Mouse (Mus musculus): ENCODE measurements around the gene Dnajb5. TPM values are rescaled to one million over a fixed set of nuclear protein-coding genes. Genes with fewer than 3 reads are reported as not detected.
"Not testable (repeated sequence)": the region's sequence is repeated elsewhere in the genome, so short reads cannot be mapped to it uniquely, and the experiment has no call there.

Gene Dnajb5
- polyA plus RNA-seq, 1 experiment from 2014 or later, result 51.0 TPM

DNA sequence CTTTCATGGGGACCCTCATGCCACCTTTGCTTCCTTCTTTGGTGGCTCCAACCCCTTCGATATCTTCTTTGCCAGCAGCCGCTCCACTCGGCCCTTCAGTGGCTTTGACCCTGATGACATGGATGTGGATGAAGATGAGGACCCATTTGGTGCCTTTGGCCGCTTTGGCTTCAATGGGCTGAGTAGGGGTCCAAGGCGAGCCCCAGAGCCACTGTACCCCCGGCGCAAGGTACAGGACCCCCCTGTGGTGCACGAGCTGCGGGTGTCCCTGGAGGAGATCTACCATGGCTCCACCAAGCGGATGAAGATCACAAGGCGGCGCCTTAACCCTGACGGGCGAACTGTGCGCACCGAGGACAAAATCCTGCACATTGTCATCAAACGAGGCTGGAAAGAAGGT is 7.0 kb downstream of the Dnajb5 start:
- Histone ChIP-seq H3K4me2 (no peak overlapping the region), H3K4me3 (no peak overlapping the region), H3K9ac (no peak overlapping the region), H3K4me1 (replicated peaks) (peaks cover 37% of the 10 kb centered on the region), H3K27ac (no peak overlapping the region), H3K9me3 (no peaks in the 10 kb centered on the region), H3K27me3 (no peaks in the 10 kb centered on the region), H3K36me3 (peaks cover 53% of the 10 kb centered on the region)
- 95% methylated on average over 17 of the region's 17 CpGs for WGBS
- no peak for ATAC-seq (ENCODE audit: low FRiP score)

DNA sequence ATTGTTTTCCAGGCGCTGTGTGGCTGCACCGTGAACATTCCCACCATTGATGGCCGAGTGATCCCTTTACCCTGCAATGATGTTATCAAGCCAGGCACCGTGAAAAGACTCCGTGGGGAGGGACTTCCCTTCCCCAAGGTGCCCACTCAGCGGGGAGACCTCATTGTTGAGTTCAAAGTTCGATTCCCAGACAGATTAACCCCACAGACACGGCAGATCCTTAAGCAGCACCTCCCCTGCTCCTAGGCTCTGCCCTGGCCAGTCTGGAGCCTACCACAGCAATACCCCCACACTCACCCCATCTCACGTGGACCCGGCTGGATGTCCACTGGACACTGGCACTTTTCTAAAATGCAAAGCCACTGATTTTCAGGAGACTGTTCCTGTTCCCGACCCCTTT is 7.7 kb downstream of the Dnajb5 start:
- no peak overlapping the region for H3K4me3 ChIP-seq
- peaks cover 53% of the 10 kb centered on the region for H3K36me3 ChIP-seq
- H3K9ac ChIP-seq, result no peak overlapping the region
- ATAC-seq (ENCODE audit: low FRiP score), result no peak
- 80% methylated on average over 11 of the region's 11 CpGs for WGBS
- peaks cover 30% of the 10 kb centered on the region for H3K4me1 ChIP-seq (replicated peaks)
- H3K9me3 ChIP-seq, result no peaks in the 10 kb centered on the region
- no peak overlapping the region for H3K27ac ChIP-seq
- no peaks in the 10 kb centered on the region for H3K27me3 ChIP-seq
- no peak overlapping the region for H3K4me2 ChIP-seq

DNA sequence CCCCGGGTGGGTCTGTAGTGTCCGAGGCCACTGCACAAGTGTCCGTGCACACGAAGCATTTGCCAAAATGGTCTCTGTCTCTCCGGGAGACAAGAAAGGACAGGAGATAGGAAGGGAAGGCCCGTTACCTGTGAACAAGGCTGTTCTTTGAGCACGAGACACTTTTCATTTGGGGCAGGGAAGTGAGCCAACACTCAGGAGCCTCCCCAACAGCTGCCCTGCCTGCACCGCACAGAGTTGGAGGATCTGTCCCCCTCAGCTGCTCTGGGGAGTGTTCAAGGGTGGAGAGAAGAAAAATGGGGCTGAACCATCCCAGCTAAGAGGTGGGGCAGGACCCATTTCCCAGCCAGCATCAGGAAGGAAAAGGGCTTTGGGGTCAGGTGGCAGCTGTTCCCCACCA is 8.4 kb downstream of the Dnajb5 start:
- no peak for ATAC-seq (ENCODE audit: low FRiP score)
- Histone ChIP-seq H3K27me3 (no peaks in the 10 kb centered on the region), H3K4me1 (replicated peaks) (peaks cover 23% of the 10 kb centered on the region), H3K4me3 (no peak overlapping the region), H3K4me2 (no peak overlapping the region), H3K9me3 (no peaks in the 10 kb centered on the region), H3K9ac (no peak overlapping the region), H3K27ac (no peak overlapping the region), H3K36me3 (peaks cover 53% of the 10 kb centered on the region)
- WGBS, result 89% methylated on average over 8 of the region's 8 CpGs

DNA sequence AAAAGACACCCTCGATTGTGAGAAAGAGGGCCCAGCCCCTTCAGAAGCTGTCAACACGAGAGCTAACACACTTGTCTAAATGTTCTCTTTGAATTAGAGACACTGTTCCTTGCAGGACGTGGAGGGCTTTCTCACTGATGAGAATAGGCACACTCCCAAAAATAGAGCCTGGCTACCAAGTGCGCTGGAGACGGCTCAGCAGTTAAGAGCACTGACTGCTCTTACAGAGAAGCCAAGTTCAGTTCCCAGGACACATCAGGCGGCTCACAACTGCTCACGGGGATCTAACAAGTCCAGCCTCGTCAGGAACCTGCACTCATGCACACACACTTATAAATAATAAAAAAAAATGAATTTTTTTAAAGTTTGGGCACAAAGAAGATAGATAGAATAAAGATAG is 9.3 kb downstream of the Dnajb5 start:
- no peak overlapping the region for H3K4me2 ChIP-seq
- H3K36me3 ChIP-seq, result peaks cover 49% of the 10 kb centered on the region
- H3K27ac ChIP-seq, result no peak overlapping the region
- H3K9ac ChIP-seq, result no peak overlapping the region
- ATAC-seq (ENCODE audit: low FRiP score), result no peak
- H3K27me3 ChIP-seq, result no peaks in the 10 kb centered on the region
- H3K4me1 ChIP-seq (replicated peaks), result peaks cover 14% of the 10 kb centered on the region
- H3K9me3 ChIP-seq, result no peaks in the 10 kb centered on the region
- H3K4me3 ChIP-seq, result no peak overlapping the region
- WGBS, result 81% methylated on average over 8 of the region's 8 CpGs

DNA sequence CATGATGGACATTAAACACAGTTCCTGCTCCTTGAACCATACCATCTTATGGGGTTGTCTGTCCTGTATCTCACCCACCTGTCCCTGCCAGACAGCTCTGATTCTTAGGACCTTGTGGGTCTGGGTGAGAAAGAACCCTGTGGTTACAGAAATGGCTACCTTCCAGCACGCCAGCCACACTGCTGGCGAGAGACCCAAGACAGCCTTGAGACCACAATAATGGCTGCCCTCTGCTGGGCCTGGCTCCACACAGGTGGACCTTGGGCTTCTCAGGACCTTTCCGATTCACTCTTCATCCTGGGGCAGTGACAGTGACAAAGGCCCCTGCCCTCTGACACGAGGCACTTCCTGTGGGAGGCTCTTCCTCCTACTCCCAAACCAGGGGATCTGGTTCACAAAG is 9.8 kb downstream of the Dnajb5 start:
- Histone ChIP-seq H3K4me2 (no peak overlapping the region), H3K9ac (no peak overlapping the region), H3K27ac (0 out of 2 replicates have a peak overlapping the region, but pooled peaks have one; percentile 40), H3K4me1 (replicated peaks) (peaks cover 9% of the 10 kb centered on the region), H3K9me3 (no peaks in the 10 kb centered on the region), H3K36me3 (peaks cover 49% of the 10 kb centered on the region), H3K27me3 (0 out of 2 replicates have a peak, but pooled peaks cover under 1% of the 10 kb centered on the region), H3K4me3 (no peak overlapping the region)
- ATAC-seq (ENCODE audit: low FRiP score), result no peak
- 72% methylated on average over 4 of the region's 4 CpGs for whole genome bisulfite sequencing

DNA sequence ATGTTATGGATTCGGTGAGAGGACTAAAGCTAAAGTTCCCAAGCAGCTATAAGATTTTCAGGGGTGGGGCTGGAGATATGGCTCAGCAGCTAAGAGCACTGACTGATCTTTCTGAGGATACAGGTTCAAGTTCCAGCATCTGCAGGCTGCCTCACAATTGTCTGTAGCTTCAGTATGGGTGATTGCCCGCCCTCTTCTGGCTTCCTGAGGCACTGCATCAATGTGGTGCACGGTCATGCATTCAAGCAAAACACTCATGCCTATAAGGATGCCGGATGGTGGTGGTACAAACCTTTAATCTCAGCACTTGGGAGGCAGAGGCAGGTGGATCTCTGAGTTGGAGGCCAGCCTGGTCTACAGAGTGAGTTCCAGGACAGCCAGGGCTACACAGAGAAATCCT is 12.0 kb downstream of the Dnajb5 start:
- WGBS, result 31% methylated on average over 4 of the region's 4 CpGs
- Histone ChIP-seq H3K36me3 (peaks cover 30% of the 10 kb centered on the region), H3K4me1 (replicated peaks) (peaks cover 4% of the 10 kb centered on the region; the same call in 1 of the 2 replicates), H3K9me3 (no peaks in the 10 kb centered on the region), H3K4me2 (no peak overlapping the region), H3K27me3 (0 out of 2 replicates have a peak, but pooled peaks cover 2% of the 10 kb centered on the region), H3K9ac (no peak overlapping the region), H3K4me3 (no peak overlapping the region), H3K27ac (no peak overlapping the region)
- ATAC-seq (ENCODE audit: low FRiP score), result no peak

DNA sequence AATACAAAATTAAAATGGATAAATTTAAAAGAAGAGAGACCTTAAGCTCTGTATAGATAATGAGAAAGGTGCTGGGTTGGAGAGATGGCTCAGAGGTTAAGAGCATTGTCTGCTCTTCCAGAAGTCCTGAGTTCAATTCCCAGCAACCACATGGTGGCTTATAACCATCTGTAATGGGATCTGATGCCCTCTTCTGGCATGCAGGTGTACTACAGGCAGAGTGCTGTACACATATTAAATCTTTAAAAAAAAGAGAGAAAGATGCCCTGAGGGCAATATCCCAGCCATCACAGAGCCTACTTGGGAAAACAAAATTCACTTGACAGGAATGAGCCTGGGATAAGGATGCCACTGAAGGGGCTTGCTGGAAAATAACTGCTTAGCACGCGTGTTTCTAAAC is 13.9 kb downstream of the Dnajb5 start:
- Histone ChIP-seq H3K9me3 (no peaks in the 10 kb centered on the region), H3K4me2 (no peak overlapping the region), H3K9ac (no peak overlapping the region), H3K27me3 (0 out of 2 replicates have a peak, but pooled peaks cover 2% of the 10 kb centered on the region), H3K27ac (no peak overlapping the region), H3K4me3 (no peak overlapping the region), H3K36me3 (peaks cover 11% of the 10 kb centered on the region), H3K4me1 (replicated peaks) (peaks cover 4% of the 10 kb centered on the region; the same call in 1 of the 2 replicates)
- no peak for ATAC-seq (ENCODE audit: low FRiP score)
- 96% methylated on average over 2 of the region's 2 CpGs for WGBS

DNA sequence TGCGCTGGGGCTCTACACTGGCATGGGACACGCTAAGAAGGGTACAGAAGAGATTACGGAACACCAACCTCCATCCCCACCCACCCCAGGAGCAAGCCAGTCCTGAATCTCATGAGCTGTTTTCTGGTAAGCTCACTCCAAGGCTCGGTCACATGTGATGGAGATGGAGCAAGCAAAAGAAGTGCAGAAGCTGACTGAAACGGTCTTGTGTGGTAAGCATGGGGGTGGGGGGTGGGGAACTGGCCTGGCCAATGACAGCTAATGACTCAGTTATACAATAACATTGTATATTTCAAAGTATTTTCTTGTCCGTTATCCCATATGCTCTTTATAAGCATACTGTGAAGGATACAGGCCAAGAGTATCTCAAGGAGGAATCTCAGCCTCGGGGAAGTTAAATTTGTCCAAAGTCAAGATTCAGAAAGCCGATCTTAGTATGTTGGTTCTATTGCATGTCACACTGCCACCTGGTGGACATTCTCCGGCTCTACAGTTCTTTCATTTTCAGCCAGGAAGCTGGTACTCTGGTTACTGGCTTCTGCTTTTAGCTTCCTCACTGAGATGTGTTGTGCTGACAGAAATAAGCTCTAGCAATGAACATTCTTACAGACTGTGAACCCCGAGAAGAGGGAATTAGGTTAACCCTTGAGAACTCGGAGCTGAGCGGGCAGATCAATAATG is 15.6 kb downstream of the Dnajb5 start:
- WGBS, result 14% methylated on average over 12 of the region's 12 CpGs

DNA sequence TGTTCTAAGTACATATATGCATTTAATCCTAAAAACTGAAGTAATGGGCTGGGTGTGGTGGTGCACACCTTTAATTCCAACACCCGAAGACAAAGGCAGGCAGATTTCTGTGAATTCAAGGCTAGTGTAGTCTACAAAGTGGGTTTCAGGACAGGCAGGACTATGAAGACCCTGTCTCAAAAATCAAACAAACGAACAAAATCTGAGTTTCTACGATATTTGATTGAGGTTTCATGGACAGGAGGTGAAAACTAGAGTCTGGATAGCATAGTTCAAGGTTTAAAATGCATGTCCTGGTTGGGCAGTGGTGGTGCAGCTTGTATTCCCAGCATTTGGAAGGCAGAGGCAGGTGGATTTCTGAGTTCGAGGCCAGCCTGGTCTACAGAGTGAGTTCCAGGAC is 19.7 kb downstream of the Dnajb5 start, which contains the start of gene 1700022I11Rik:
1700022I11Rik (plus strand) TSS at position 301 of the 400 bp plus-strand sequence.
- H3K9me3 ChIP-seq, result no peaks in the 10 kb centered on the region

More for the DNA sequence above, 15.6 kb downstream of the Dnajb5 start:
- H3K4me1 ChIP-seq (replicated peaks), result peaks cover 4% of the 10 kb centered on the region; the same call in 1 of the 2 replicates
- no peak overlapping the region for H3K27ac ChIP-seq
- 0 out of 2 replicates have a peak, but pooled peaks cover 2% of the 10 kb centered on the region for H3K27me3 ChIP-seq
- H3K4me3 ChIP-seq, result no peak overlapping the region
- no peaks in the 10 kb centered on the region for H3K9me3 ChIP-seq
- H3K9ac ChIP-seq, result 0 out of 2 replicates have a peak overlapping the region, but pooled peaks have one; percentile 39
- H3K36me3 ChIP-seq, result no peaks in the 10 kb centered on the region
- peak overlapping the region; percentile 36 for H3K4me2 ChIP-seq
- peak; percentile 44; the same call in 1 of the 2 replicates for ATAC-seq (ENCODE audit: low FRiP score)

DNA sequence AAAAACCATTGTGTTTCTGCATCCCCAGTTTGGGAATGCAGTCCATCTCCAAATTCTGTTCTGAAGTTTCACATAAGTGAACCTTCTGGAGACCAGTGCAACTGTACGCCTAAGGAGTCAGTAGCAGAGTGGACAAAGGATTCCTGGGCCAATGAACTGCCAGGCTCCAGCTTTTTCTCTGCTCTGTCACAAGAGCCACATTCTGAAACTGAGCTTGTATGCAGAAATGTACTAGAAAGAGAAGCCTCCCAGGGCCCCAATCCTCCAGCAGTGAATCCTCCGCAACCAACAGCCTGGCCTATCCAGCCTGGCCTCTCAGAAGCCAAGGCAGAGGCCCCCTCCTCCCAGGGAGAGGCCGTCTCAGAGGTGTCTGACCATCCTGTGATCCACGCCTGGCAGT is 23.3 kb downstream of the Dnajb5 start:
- ATAC-seq (ENCODE audit: low FRiP score), result no peak
- no peaks in the 10 kb centered on the region for H3K27me3 ChIP-seq
- no peak overlapping the region for H3K27ac ChIP-seq
- H3K4me1 ChIP-seq (replicated peaks), result no peaks in the 10 kb centered on the region
- peaks cover 6% of the 10 kb centered on the region for H3K36me3 ChIP-seq
- H3K4me2 ChIP-seq, result no peak overlapping the region
- no peaks in the 10 kb centered on the region for H3K9me3 ChIP-seq
- no peak overlapping the region for H3K4me3 ChIP-seq
- WGBS, result 88% methylated on average over 4 of the region's 4 CpGs
- no peak overlapping the region for H3K9ac ChIP-seq

More for the DNA sequence above, 19.7 kb downstream of the Dnajb5 start, which contains the start of gene 1700022I11Rik:
- no peak within 1 kb of the TSS for H3K27ac ChIP-seq
- H3K27me3 ChIP-seq, result 0 out of 2 replicates have a peak, but pooled peaks cover 2% of the 10 kb centered on the region
- ATAC-seq (ENCODE audit: low FRiP score), result no peak
- no peak within 1 kb of the TSS for H3K4me3 ChIP-seq
- H3K4me1 ChIP-seq (replicated peaks), result peaks cover 4% of the 10 kb centered on the region; the same call in 1 of the 2 replicates
- no peaks in the 10 kb centered on the region; the same call in 1 of the 2 replicates for H3K36me3 ChIP-seq
- no peak within 1 kb of the TSS for H3K4me2 ChIP-seq
- H3K9ac ChIP-seq, result no peak within 1 kb of the TSS
- 94% methylated on average over 4 of the region's 4 CpGs for WGBS

DNA sequence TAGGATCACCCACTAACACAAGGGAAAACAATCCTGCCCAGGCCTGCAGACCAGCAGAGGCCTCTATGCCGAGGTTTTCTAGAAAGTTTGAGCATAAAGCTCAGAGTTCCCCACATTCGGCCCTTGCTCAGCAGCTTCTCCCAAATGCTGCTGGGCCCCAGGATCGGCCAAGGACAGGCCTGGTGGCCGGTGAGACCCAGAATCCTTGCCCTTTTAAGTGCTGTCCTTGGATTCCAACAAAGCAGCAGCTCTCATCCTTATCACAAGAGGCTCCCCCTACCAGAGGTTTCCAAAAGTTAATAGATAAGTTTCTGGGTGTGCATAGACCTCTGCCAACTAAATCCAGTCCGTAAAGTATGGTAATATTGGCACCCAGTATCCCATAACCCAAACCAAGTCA is 24.3 kb downstream of the Dnajb5 start:
- WGBS, result 88% methylated on average over 5 of the region's 5 CpGs
- no peak overlapping the region for H3K9ac ChIP-seq
- no peak for ATAC-seq (ENCODE audit: low FRiP score)

DNA sequence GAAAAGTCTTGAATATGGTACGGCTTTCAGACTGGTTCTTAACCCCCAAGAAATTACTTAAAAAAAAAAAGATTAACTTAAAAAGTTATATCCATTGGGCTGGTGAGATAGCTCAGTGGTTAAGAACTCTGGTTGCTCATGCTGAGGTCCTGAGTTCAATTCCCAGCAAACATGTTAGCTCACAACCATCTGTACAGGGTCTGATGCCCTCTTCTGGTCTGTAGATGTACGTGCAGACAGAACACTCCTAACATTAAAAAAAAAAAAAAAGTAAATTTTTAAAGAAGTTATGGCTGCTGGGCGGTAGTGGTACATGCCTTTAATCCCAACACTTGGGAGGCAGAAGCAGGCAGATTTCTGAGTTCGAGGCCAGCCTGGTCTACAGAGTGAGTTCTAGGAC is 28.4 kb downstream of the Dnajb5 start:
- no peak overlapping the region for H3K4me3 ChIP-seq
- WGBS, result 92% methylated on average over 4 of the region's 4 CpGs
- no peak for ATAC-seq (ENCODE audit: low FRiP score)
- H3K4me1 ChIP-seq (replicated peaks), result no peaks in the 10 kb centered on the region
- H3K4me2 ChIP-seq, result no peak overlapping the region
- no peaks in the 10 kb centered on the region for H3K27me3 ChIP-seq
- H3K9ac ChIP-seq, result no peak overlapping the region
- peaks cover 53% of the 10 kb centered on the region for H3K36me3 ChIP-seq
- H3K9me3 ChIP-seq, result no peaks in the 10 kb centered on the region
- no peak overlapping the region for H3K27ac ChIP-seq

More for the DNA sequence above, 24.3 kb downstream of the Dnajb5 start:
- H3K27me3 ChIP-seq, result no peaks in the 10 kb centered on the region
- peaks cover 15% of the 10 kb centered on the region for H3K36me3 ChIP-seq
- H3K9me3 ChIP-seq, result no peaks in the 10 kb centered on the region
- no peaks in the 10 kb centered on the region for H3K4me1 ChIP-seq (replicated peaks)
- no peak overlapping the region for H3K27ac ChIP-seq
- H3K4me2 ChIP-seq, result no peak overlapping the region
- H3K4me3 ChIP-seq, result no peak overlapping the region

DNA sequence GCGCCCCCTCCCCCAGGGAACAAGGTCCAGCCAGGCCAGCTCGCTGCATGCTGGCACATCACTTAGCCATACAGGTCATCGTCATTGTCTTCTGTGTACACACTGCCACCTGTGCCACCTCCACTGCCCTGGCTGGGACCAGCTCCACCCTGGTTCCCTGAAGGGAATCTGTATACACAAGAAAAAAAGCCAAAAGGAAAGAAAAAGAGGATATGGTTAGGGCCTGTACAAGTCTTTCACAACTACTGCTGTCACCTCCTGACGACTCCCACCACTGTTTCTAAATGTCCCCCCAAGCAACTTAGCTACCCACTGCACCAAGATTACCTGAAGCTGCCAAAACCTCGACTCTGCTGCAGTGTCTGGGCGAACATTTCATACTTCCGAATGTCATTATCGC is 30.9 kb downstream of the Dnajb5 start:
- H3K36me3 ChIP-seq, result peaks cover 76% of the 10 kb centered on the region
- H3K27me3 ChIP-seq; H3K9ac ChIP-seq; H3K27ac ChIP-seq; H3K4me1 ChIP-seq (replicated peaks); H3K4me2 ChIP-seq; ATAC-seq (ENCODE audit: low FRiP score); H3K4me3 ChIP-seq; H3K9me3 ChIP-seq: not testable (repeated sequence)
- WGBS, result 96% methylated on average over 8 of the region's 8 CpGs

Data from hindbrain, embryonic 13.5 days (tissue).